Mouse (Mus musculus): ENCODE measurements at regions not wholly inside any gene's neighbourhood (a gene's known extent, or its start where the extent isn't known, plus 50 kb on each side); places are given as distances from the start of the nearest gene placed in this dataset.

- Histone ChIP-seq H3K4me3 (replicated peaks; ENCODE audit: low read length) (no peak overlapping the region), H3K9me3 (replicated peaks; ENCODE audit: control insufficient read depth, low read length) (no peaks in the 10 kb centered on the region), H3K4me1 (ENCODE audit: control insufficient read depth, insufficient read depth, low read length) (peaks cover 20% of the 10 kb centered on the region), H3K36me3 (ENCODE audit: control insufficient read depth, insufficient read depth, low read length) (no peaks in the 10 kb centered on the region), H3K27ac (ENCODE audit: low read length) (peak overlapping the region; percentile 68), H3K4me2 (ENCODE audit: low read depth, low read length) (peak overlapping the region; percentile 44), H3K27me3 (ENCODE audit: control insufficient read depth, insufficient read depth, low read length) (no peaks in the 10 kb centered on the region), H3K9ac (ENCODE audit: low read length) (peak overlapping the region; percentile 18; the same call in 1 of the 2 replicates)
- 11% methylated on average over 3 of the region's 3 CpGs for WGBS
- ATAC-seq (ENCODE audit: insufficient read depth, low FRiP score): 0 out of 2 replicates have a peak, but pooled peaks have one; percentile 29
These were observed 120.0 kb upstream of the Gm10295 start for GRCm38 (mm10) chr7:71471319-71471657.

- H3K27ac ChIP-seq (ENCODE audit: low read length): no peak overlapping the region
- H3K4me1 ChIP-seq (ENCODE audit: control insufficient read depth, insufficient read depth, low read length): peaks cover 20% of the 10 kb centered on the region
These were observed 119.1 kb upstream of the Gm10295 start for GRCm38 (mm10) chr7:71470418-71470817.

GRCm38 (mm10) chr7:71469951-71470350, 118.7 kb upstream of the Gm10295 start:
- Histone ChIP-seq H3K9ac (ENCODE audit: low read length) (no peak overlapping the region), H3K4me3 (replicated peaks; ENCODE audit: low read length) (no peak overlapping the region), H3K4me2 (ENCODE audit: low read depth, low read length) (no peak overlapping the region), H3K27ac (ENCODE audit: low read length) (no peak overlapping the region), H3K9me3 (replicated peaks; ENCODE audit: control insufficient read depth, low read length) (no peaks in the 10 kb centered on the region), H3K4me1 (ENCODE audit: control insufficient read depth, insufficient read depth, low read length) (peaks cover 20% of the 10 kb centered on the region), H3K27me3 (ENCODE audit: control insufficient read depth, insufficient read depth, low read length) (no peaks in the 10 kb centered on the region), H3K36me3 (ENCODE audit: control insufficient read depth, insufficient read depth, low read length) (no peaks in the 10 kb centered on the region)
- no peak for ATAC-seq (ENCODE audit: insufficient read depth, low FRiP score)
- WGBS: 82% methylated on average over 4 of the region's 4 CpGs

More at GRCm38 (mm10) chr7:71470418-71470817, 119.1 kb upstream of the Gm10295 start:
- Histone ChIP-seq H3K4me2 (ENCODE audit: low read depth, low read length) (no peak overlapping the region), H3K9ac (ENCODE audit: low read length) (no peak overlapping the region), H3K9me3 (replicated peaks; ENCODE audit: control insufficient read depth, low read length) (no peaks in the 10 kb centered on the region), H3K27me3 (ENCODE audit: control insufficient read depth, insufficient read depth, low read length) (no peaks in the 10 kb centered on the region), H3K36me3 (ENCODE audit: control insufficient read depth, insufficient read depth, low read length) (no peaks in the 10 kb centered on the region), H3K4me3 (replicated peaks; ENCODE audit: low read length) (no peak overlapping the region)
- no peak for ATAC-seq (ENCODE audit: insufficient read depth, low FRiP score)
- WGBS: 23% methylated on average over 2 of the region's 2 CpGs

- H3K4me2 ChIP-seq (ENCODE audit: low read depth, low read length): no peak overlapping the region
- H3K27me3 ChIP-seq (ENCODE audit: control insufficient read depth, insufficient read depth, low read length): no peaks in the 10 kb centered on the region
- H3K4me1 ChIP-seq (ENCODE audit: control insufficient read depth, insufficient read depth, low read length): peaks cover 18% of the 10 kb centered on the region
- H3K9ac ChIP-seq (ENCODE audit: low read length): no peak overlapping the region
- H3K9me3 ChIP-seq (replicated peaks; ENCODE audit: control insufficient read depth, low read length): no peaks in the 10 kb centered on the region
- no peaks in the 10 kb centered on the region for H3K36me3 ChIP-seq (ENCODE audit: control insufficient read depth, insufficient read depth, low read length)
- ATAC-seq (ENCODE audit: insufficient read depth, low FRiP score): no peak
- WGBS: 57% methylated on average over 9 of the region's 9 CpGs
- no peak overlapping the region for H3K4me3 ChIP-seq (replicated peaks; ENCODE audit: low read length)
- no peak overlapping the region for H3K27ac ChIP-seq (ENCODE audit: low read length)
These were observed 116.3 kb upstream of the Gm10295 start for GRCm38 (mm10) chr7:71467436-71468127.

- Histone ChIP-seq H3K27me3 (ENCODE audit: control insufficient read depth, insufficient read depth, low read length) (no peaks in the 10 kb centered on the region), H3K4me1 (ENCODE audit: control insufficient read depth, insufficient read depth, low read length) (no peaks in the 10 kb centered on the region), H3K9ac (ENCODE audit: low read length) (no peak overlapping the region), H3K27ac (ENCODE audit: low read length) (no peak overlapping the region), H3K4me3 (replicated peaks; ENCODE audit: low read length) (no peak overlapping the region), H3K9me3 (replicated peaks; ENCODE audit: control insufficient read depth, low read length) (no peaks in the 10 kb centered on the region), H3K36me3 (ENCODE audit: control insufficient read depth, insufficient read depth, low read length) (no peaks in the 10 kb centered on the region), H3K4me2 (ENCODE audit: low read depth, low read length) (no peak overlapping the region)
- ATAC-seq (ENCODE audit: insufficient read depth, low FRiP score): no peak
These were observed 112.8 kb upstream of the Gm10295 start for GRCm38 (mm10) chr7:71464127-71464526.

GRCm38 (mm10) chr7:71463565-71463964, 112.3 kb upstream of the Gm10295 start:
- ATAC-seq (ENCODE audit: insufficient read depth, low FRiP score): no peak
- Histone ChIP-seq H3K27ac (ENCODE audit: low read length) (no peak overlapping the region), H3K4me2 (ENCODE audit: low read depth, low read length) (no peak overlapping the region), H3K27me3 (ENCODE audit: control insufficient read depth, insufficient read depth, low read length) (no peaks in the 10 kb centered on the region), H3K9ac (ENCODE audit: low read length) (no peak overlapping the region), H3K36me3 (ENCODE audit: control insufficient read depth, insufficient read depth, low read length) (no peaks in the 10 kb centered on the region), H3K4me3 (replicated peaks; ENCODE audit: low read length) (no peak overlapping the region), H3K9me3 (replicated peaks; ENCODE audit: control insufficient read depth, low read length) (no peaks in the 10 kb centered on the region), H3K4me1 (ENCODE audit: control insufficient read depth, insufficient read depth, low read length) (no peaks in the 10 kb centered on the region)
- WGBS: 74% methylated on average over 2 of the region's 2 CpGs

- no peaks in the 10 kb centered on the region for H3K27me3 ChIP-seq (ENCODE audit: control insufficient read depth, insufficient read depth, low read length)
- H3K27ac ChIP-seq (ENCODE audit: low read length): no peak overlapping the region
- H3K4me3 ChIP-seq (replicated peaks; ENCODE audit: low read length): no peak overlapping the region
- no peak overlapping the region for H3K4me2 ChIP-seq (ENCODE audit: low read depth, low read length)
- H3K4me1 ChIP-seq (ENCODE audit: control insufficient read depth, insufficient read depth, low read length): peaks cover 6% of the 10 kb centered on the region; the same call in 1 of the 2 replicates
- H3K9me3 ChIP-seq (replicated peaks; ENCODE audit: control insufficient read depth, low read length): no peaks in the 10 kb centered on the region
- no peak for ATAC-seq (ENCODE audit: insufficient read depth, low FRiP score)
- no peaks in the 10 kb centered on the region for H3K36me3 ChIP-seq (ENCODE audit: control insufficient read depth, insufficient read depth, low read length)
- H3K9ac ChIP-seq (ENCODE audit: low read length): no peak overlapping the region
These were observed 108.5 kb upstream of the Gm10295 start for GRCm38 (mm10) chr7:71459805-71460204.

GRCm38 (mm10) chr7:71458104-71458754, 106.9 kb upstream of the Gm10295 start:
- Histone ChIP-seq H3K9me3 (replicated peaks; ENCODE audit: control insufficient read depth, low read length) (0 out of 2 replicates have a peak, but pooled peaks cover 3% of the 10 kb centered on the region), H3K4me3 (replicated peaks; ENCODE audit: low read length) (no peak overlapping the region), H3K4me2 (ENCODE audit: low read depth, low read length) (no peak overlapping the region), H3K27me3 (ENCODE audit: control insufficient read depth, insufficient read depth, low read length) (no peaks in the 10 kb centered on the region), H3K27ac (ENCODE audit: low read length) (no peak overlapping the region), H3K36me3 (ENCODE audit: control insufficient read depth, insufficient read depth, low read length) (no peaks in the 10 kb centered on the region), H3K9ac (ENCODE audit: low read length) (no peak overlapping the region), H3K4me1 (ENCODE audit: control insufficient read depth, insufficient read depth, low read length) (peaks cover 6% of the 10 kb centered on the region; the same call in 1 of the 2 replicates)
- WGBS: 61% methylated on average over 5 of the region's 5 CpGs
- no peak for ATAC-seq (ENCODE audit: insufficient read depth, low FRiP score)

GRCm38 (mm10) chr7:71457409-71458103, 106.3 kb upstream of the Gm10295 start:
- Histone ChIP-seq H3K27ac (ENCODE audit: low read length) (no peak overlapping the region), H3K9ac (ENCODE audit: low read length) (no peak overlapping the region), H3K4me3 (replicated peaks; ENCODE audit: low read length) (no peak overlapping the region), H3K27me3 (ENCODE audit: control insufficient read depth, insufficient read depth, low read length) (no peaks in the 10 kb centered on the region), H3K4me1 (ENCODE audit: control insufficient read depth, insufficient read depth, low read length) (peaks cover 6% of the 10 kb centered on the region; the same call in 1 of the 2 replicates), H3K4me2 (ENCODE audit: low read depth, low read length) (no peak overlapping the region), H3K9me3 (replicated peaks; ENCODE audit: control insufficient read depth, low read length) (0 out of 2 replicates have a peak, but pooled peaks cover 3% of the 10 kb centered on the region), H3K36me3 (ENCODE audit: control insufficient read depth, insufficient read depth, low read length) (no peaks in the 10 kb centered on the region)
- ATAC-seq (ENCODE audit: insufficient read depth, low FRiP score): no peak
- WGBS: 68% methylated on average over 4 of the region's 4 CpGs
